Mouse (Mus musculus): ENCODE measurements around the gene Dscaml1.

- TF ChIP-seq POLR2A (IDR thresholded peaks at IDR 0.05; ENCODE audit: borderline replicate concordance, extremely low read depth, low read depth, low read length) (no peak), CTCF (IDR thresholded peaks at IDR 0.05; ENCODE audit: insufficient read depth, low read length) (no peak)
These were observed 128.8 kb downstream of the Dscaml1 start for GRCm38 (mm10) chr9:45555036-45555826.

All from lung, adult 2 months (tissue).